Mouse (Mus musculus): Measurements from ENCODE around the gene Tnfsf9.

The Tnfsf9 gene

DNA sequence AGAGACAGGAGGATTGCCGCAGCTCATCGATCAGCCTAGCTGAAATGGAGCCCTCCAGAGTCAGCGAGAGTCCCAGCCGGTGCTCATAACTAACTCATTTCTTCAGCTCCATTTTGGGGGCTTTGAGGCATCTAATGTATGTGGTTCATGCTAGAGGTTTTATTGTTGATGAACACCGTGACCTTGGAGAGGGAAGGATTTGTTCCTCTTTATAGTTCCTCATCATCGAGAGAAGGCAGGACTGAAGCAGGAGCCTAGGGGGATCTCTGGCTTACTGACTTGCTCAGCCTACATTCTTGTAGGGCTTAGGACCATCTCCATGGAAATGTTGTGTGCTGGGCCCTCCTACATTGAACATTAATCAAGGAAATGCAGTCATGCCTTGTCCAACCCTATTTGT is 47.9 kb downstream of the Tnfsf9 start:
- H3K9me3 ChIP-seq (ENCODE audit: low read length), result peaks cover 17% of the 10 kb centered on the region
- peaks cover 17% of the 10 kb centered on the region for H3K4me1 ChIP-seq (replicated peaks; ENCODE audit: low read depth, low read length)
- H3K4me3 ChIP-seq (replicated peaks; ENCODE audit: low read length), result no peak overlapping the region
- no peak for TF ChIP-seq NANOG (IDR thresholded peaks at IDR 0.05; ENCODE audit: borderline replicate concordance, low read length)
- no peak for TF ChIP-seq CTCF (conservative IDR thresholded peaks at IDR 0.05; ENCODE audit: low read length)
- TF ChIP-seq POU5F1 (IDR thresholded peaks at IDR 0.05; ENCODE audit: borderline replicate concordance, low read length), result no peak
- peaks cover 58% of the 10 kb centered on the region for H3K27me3 ChIP-seq (ENCODE audit: insufficient read depth, low read length)
- H3K36me3 ChIP-seq (ENCODE audit: insufficient read depth, low read length), result no peaks in the 10 kb centered on the region

DNA sequence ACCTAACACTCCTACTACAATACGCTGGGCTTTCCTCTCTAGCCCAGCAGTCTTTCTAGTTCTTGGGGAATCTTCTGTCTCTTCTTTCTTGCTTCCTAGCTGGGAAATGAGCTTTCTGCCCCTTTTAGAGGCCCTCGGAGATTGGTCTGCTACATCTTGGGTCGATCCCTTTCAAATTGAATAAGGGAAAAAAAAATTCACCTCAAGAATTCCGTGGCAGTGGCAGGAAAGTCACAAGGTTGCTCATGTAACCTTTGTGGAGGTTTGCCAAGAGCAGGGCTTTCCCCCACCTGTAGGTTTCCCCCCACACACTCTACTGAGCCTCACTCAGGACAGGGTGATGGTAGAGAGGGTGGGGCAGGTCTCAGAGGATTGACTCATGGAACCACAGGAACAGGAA is 48.7 kb downstream of the Tnfsf9 start:
- H3K4me1 ChIP-seq (replicated peaks; ENCODE audit: low read depth, low read length), result peaks cover 10% of the 10 kb centered on the region
- no peaks in the 10 kb centered on the region for H3K36me3 ChIP-seq (ENCODE audit: insufficient read depth, low read length)
- no peak overlapping the region for H3K4me3 ChIP-seq (replicated peaks; ENCODE audit: low read length)
- no peak for TF ChIP-seq NANOG (IDR thresholded peaks at IDR 0.05; ENCODE audit: borderline replicate concordance, low read length)
- no peak for TF ChIP-seq POU5F1 (IDR thresholded peaks at IDR 0.05; ENCODE audit: borderline replicate concordance, low read length)
- TF ChIP-seq CTCF (conservative IDR thresholded peaks at IDR 0.05; ENCODE audit: low read length), result no peak
- peaks cover 52% of the 10 kb centered on the region for H3K27me3 ChIP-seq (ENCODE audit: insufficient read depth, low read length)
- peaks cover 17% of the 10 kb centered on the region for H3K9me3 ChIP-seq (ENCODE audit: low read length)
